In genomic region chr6:115542341-115542740, GRCm38 (mm10) we compare ENCODE assay signal across 16 mouse cellular contexts. TPM values are rescaled to one million over a fixed set of nuclear protein-coding genes. Genes with fewer than 3 reads are reported as not detected.
"Had no signal": no experiment of that assay in that cellular context is flagged by ENCODE, and none has a peak within 500 bp of the region (broad histone marks: within the 10 kb centered on the region; RNA-seq: fewer than 3 reads in every experiment).

No protein-coding gene starts in this region.

- DNase-seq: kidney, adult 11 months; kidney, adult 8-10 months; kidney, postnatal 25 days; layer of hippocampus, postnatal 36 days; liver, embryonic 13.5 days; lung, embryonic 14.5 days; right cerebral cortex, adult 18-20 months; right cerebral cortex, postnatal 25 days; spleen, adult 18-20 months; thymus, postnatal 25 days had no signal

- H3K4me2 ChIP-seq: liver, embryonic 13.5 days; lung, embryonic 14.5 days; midbrain, embryonic 13.5 days; stomach, embryonic 15.5 days had no signal

- ATAC-seq: lung, postnatal 0 days; midbrain, embryonic 13.5 days had no signal

- H3K36me3 ChIP-seq: midbrain, embryonic 13.5 days; stomach, embryonic 15.5 days had no signal

- H3K4me3 ChIP-seq: left cerebral cortex, adult 2 months; liver, embryonic 13.5 days; midbrain, embryonic 13.5 days; stomach, embryonic 15.5 days had no signal

- H3K9ac ChIP-seq: liver, embryonic 13.5 days; midbrain, embryonic 13.5 days; stomach, embryonic 15.5 days had no signal

- H3K9me3 ChIP-seq: liver, embryonic 13.5 days; midbrain, embryonic 13.5 days; stomach, embryonic 15.5 days had no signal

- H3K27ac ChIP-seq: left cerebral cortex, adult 2 months; macrophage; midbrain, embryonic 13.5 days had no signal

- H3K27me3 ChIP-seq: liver, embryonic 13.5 days; midbrain, embryonic 13.5 days; stomach, embryonic 15.5 days had no signal

RNA-seq across cellular contexts. Expression of gene Mkrn2os, which starts 50.0 kb away (rescaled TPM):
- polyA plus RNA-seq: limb, embryonic 11.5 days; macrophage had no signal
